Mouse (Mus musculus) small intestine, adult 2 months (tissue): Measurements from ENCODE around the gene Trak1.

Experiments
- CTCF ChIP-seq: fragments of 200-500 bp; IDR thresholded peaks from 2 replicates; pipeline ENCODE4 v1.5.1; 2012; ENCODE audit warnings: low read depth, mild to moderate bottlenecking, control low read depth, inconsistent platforms, low read length, moderate library complexity, mixed read lengths; ENCODE audit not compliant: insufficient replicate concordance, insufficient read length; ENCODE audit errors: extremely low read depth
- POLR2A ChIP-seq: fragments of 200-500 bp; IDR thresholded peaks from 2 replicates; pipeline ENCODE4 v1.6.1; 2012; ENCODE audit warnings: low read depth, mild to moderate bottlenecking, control low read depth, inconsistent platforms, low read length, moderate library complexity

GRCm38 (mm10) chr9:121424281-121425164 lies 127.2 kb downstream of the Trak1 start:
- TF ChIP-seq POLR2A (no peak), CTCF (no peak)
